Mouse (Mus musculus) adipocyte (in vitro differentiated cells): ENCODE results near the gene Anxa4.

Source experiments
- DNase-seq: peaks from one replicate; pipeline ENCODE4 v3.0.0-alpha.2; 2016; ENCODE audit warnings: low spot score

Gene Anxa4

DNA sequence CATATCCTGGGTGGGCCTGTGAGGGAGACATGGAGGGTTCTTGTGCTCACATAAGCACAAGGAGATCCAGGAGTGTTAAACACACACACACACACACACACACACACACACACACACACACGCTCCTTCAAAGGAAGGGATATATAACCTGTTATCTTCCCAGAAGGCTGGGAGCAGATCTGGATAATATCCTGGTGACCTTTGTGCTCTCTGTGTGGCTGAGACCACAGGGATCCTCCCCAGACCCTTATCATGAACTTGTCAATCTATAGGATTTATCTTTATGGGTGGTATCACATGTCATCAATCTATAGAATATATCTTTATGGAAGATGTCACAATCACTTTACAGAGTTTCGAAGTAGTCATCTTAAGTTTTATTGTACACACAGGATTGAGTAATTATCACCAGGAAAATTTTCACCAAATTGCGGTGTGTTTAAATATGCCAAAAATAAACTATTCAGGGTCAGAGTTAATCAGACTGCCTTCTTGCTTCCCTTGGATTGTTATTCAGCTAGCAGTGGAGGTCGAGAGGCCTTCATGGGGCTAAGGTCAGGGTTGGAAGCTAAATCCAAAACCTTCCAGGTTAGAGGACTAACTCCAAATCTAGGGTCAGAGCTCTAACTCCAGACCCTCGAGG, 40.4 kb downstream of the Anxa4 start:
- no peak for DNase-seq

DNA sequence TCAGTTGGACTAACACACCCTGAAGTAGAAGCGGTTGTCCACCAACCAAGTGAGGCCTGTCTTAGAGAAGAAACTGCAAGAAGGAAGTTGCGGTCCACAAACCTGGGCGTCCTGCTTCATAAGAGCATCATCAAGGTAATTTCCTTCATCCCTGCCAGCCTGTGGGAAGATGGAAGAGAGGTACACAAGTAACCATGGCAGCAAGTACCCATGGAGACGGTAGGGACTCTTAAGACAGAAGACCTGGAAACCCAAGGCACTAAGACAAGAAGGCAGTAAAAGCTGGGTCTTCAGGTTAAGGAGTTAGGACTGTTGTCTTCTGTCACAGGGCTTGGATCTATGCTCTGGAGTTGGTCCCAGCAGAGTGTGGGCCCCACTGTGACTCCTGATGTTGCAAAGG, 42.4 kb downstream of the Anxa4 start:
- no peak for DNase-seq

DNA sequence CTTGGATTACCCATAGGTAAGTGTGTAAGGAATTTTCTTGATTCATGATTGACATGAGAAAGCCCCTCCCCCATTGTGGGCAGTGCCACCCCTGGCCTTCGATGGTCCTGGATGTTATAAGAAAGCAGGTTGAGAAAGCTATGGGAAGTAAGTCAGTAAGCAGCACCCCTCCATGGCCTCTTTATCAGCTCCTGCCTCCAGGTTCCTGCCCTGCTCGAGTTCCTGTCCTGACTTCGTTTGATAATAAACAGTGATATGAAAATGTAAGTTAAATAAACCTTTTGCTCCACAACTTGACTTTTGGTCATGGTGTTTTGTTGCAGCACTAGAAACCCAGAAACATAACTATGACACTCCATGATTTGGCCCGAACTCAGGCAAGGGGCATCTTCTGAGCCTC, 43.6 kb downstream of the Anxa4 start:
- no peak for DNase-seq

DNA sequence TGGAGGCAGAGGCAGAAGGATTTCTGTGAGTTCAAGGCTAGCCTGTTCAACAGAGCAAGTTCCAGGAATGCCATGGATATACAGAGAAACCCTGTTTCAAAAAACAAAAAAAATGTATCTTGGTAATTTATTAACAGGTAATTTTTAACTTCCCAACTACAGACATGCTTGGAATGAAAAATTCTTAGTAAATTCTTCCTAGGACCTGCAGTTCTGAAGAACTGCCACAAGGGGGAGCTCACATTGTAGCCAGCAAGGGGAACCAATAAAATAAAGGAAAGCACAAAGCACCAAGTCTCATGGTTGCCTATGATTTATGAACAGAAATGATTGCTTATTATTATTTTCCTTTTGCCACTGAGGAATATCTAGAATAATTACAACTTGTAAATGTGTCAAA, 46.2 kb downstream of the Anxa4 start:
- peak; percentile 73 for DNase-seq

DNA sequence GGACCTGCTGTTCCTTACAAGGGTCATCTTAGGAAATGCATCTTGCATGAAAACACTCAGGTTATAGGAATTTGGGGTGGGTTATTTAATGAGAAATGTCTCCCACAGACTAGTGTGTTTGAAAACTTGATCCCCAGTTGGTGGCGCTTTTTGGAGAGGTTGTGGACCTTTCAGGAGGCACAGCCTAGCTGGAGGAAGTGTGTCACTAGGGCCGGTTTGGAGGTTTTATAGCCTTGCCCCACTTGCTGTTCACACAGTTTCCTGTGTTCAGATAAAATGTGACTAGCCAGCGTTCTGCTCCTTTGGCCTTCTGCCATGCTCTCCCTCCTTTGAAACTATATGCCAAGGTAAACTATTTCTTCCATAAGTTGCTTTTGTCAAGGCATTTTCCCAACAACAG, 52.7 kb downstream of the Anxa4 start:
- peak; percentile 50 for DNase-seq

DNA sequence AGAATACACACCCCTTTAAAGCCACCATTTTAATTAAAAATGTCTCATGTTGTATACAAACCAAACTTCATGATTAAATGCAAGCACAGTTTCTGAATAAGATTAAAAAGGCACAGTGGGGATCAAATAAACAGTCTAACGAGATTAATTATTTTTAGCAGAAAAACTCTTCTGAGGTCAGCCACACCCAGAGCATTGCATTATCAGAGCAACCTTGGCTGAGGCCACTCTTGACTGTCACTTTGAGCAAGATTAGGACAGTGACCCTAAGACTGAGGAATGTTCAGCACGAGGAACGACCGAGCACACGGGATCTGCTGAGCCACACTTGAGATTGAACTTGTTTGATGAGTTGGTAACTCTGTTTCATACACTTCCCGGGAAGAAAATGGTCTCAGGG, 56.6 kb downstream of the Anxa4 start:
- DNase-seq, result no peak

DNA sequence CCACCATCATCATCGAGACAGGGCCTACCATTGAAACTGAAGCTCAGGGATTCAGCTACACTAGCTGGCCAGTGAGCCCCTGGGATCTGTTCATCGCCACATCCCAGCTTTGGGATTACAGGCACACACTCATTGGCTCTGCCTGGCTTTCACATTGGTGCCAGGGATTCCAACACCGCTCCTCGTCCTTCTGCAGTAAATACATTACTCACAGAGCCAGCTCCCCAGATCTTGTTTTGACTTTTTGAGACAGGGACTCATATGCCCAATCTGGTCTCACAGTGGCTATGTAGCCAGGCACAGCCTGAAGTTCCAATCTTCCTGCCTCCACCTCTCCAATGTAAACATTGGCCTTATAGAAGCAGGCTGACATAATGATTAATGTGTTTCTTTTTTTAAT, 57.1 kb downstream of the Anxa4 start:
- no peak for DNase-seq

DNA sequence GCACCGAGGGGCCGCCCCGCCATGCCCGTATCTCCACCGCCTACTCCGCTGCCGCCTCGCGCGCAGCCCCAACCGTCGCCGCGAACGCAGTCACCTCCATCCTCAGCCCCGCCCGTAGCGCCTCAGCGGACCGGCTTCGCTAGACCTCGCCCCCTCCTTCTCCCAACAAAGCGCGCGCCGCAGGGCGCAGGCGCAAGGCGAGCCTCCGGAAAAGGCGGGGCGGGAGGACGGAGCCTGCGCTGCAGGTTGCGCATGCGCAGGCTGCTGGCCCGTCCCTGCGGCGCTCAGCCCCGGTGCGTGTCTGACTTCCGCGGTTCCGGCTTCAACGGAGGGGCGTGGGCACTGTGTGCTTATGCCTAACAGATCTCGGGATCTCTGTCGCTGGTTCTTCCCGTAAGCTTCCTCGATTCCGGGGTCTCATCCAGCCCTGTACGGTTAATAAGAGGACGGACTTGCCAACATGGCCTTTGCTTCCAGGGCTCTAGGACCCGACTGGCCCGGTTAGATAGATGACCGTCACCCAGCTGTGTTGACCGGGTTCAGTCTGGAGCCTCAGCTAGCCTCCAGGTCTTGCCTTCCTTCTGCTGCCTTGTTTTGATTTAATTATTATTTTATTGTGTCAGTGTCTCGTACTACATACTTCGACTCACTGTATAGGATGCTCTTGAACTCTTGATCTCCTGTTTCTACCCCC, 60.1 kb downstream of the Anxa4 start, which contains the start of gene Gmcl1:
Gmcl1 (minus strand) TSS at position 201 of the 694 bp plus-strand sequence.
- DNase-seq, result peak; percentile 98

DNA sequence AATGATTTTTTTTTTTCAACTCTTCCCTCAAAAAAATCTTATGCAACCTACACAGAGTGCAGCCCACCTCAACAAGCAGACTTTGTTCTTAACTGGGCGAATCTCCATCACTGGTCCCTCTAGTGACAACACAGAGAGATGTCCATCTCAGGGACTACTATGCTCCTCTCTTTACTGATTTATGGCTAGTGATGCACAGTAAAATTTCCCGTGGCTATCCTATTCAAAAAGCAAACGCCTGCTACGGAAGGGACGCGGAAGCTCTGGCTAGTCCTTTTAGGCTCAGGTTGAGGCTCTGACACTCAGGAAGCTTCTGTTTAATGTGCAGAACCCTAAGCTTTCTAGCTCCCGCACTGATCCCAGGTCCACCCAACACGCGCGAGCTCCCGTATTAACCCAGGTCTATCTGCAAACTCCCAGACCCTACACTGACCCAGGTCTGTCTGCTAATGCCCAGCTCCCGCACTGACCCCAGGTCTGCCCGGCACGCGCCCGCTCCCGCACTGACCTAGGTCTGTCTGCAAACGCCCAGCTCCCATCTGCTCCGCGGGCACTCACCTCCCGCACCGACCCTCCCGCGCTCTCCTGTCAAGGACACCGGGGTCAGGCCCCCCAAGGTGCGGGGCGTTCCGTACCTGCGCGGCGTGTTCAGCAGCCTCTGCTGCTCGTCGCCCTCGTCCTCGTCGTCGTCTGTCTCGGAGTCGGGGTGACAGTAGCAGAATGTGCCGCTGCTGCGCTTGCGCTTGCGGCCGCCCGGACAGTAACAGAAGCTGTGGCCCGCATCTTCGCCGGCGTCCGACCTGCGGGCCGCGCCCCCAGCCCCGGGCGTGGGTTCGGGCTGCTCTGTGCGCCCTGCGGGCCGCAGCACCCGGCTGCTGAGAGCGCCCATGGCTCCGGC, 60.9 kb downstream of the Anxa4 start:
- DNase-seq, result no peak

DNA sequence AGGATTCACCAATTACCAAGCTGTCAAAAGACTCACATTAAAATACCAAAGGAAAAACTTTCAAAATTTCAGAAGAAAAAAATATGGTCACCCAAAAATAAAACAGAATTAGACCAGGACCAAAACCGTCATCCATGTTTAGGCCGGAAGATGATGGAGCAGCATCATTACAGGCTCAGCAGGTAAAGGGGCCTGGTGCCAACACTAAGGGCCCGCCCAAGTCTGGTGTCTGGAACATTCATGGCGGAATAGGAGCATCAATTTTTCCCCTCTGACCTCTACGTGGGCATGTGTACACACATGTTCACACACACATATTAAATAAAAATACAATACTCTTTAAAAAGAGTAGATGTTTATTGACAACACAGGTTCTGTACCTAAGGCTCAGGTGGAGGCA, 64.7 kb downstream of the Anxa4 start:
- no peak for DNase-seq

DNA sequence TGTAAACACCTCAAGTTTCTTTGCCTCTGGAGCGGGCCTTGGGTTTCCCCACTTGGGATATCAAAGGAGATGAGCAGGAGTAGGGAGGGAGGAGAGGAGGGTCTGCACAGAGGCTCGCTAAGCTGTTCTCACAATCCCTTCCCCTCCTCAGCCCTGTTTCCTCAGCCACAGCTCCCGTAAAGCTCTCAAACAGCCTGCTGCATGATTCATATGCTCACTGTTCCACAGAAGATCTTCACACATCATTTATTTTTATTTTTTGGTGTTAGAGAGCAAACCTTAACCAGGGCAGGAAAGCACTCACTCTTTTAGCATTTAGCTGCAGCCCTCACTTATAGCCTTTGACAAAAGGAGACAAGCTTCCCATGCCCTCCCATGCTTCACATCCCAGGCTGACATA, 71.4 kb downstream of the Anxa4 start:
- no peak for DNase-seq

DNA sequence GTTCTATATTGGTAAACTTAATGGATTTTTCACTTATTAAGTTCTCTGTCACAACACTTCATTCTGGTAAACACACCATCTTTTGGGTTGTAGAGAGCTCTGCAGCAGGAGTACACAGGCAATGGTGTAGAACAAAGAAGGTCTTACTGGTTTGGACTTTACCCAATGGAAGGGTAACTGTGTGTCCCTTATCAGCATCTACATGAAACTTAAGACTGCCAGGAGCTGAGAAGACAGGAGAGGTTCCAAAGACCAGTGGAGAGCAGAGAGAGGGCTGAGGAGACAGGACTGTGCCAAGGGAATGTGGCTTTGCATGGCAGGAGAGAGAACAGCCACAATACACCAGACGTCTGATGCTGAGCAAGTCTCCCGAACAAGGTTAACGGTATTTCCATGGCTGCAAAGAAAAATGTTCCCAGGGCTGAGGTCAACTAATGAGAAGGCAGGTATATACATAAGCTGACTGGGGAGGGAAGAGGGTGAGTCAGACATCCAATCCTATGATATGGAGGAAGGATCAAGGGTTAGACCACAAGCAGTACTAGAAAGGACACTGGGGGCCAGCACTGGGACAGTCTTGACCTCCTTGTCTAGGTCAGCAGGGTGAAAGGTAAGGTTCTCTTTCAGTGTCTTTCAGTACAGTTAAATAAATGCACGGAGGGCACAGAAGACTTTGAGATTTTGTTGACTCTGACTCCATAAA, 85.2 kb downstream of the Anxa4 start:
- DNase-seq, result no peak

DNA sequence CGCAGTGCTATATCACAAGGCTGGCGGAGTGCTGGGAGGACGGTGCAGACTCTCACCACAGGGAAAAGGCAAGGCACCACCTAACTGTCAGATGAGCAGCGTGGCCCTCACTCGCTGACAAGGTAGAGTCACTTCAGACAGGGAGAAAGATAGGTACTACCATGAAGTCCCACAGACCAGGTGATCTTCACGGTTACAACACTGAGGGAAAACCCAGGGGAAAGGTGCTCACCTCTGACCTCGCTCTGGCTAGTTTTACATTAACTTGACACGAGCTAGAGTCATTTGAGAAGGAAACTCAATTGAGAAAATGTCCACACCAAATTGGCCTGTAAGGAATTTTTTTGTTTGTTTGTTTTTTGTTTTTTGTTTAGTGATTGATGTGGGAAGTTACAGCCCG, 90.8 kb downstream of the Anxa4 start:
- DNase-seq, result no peak

DNA sequence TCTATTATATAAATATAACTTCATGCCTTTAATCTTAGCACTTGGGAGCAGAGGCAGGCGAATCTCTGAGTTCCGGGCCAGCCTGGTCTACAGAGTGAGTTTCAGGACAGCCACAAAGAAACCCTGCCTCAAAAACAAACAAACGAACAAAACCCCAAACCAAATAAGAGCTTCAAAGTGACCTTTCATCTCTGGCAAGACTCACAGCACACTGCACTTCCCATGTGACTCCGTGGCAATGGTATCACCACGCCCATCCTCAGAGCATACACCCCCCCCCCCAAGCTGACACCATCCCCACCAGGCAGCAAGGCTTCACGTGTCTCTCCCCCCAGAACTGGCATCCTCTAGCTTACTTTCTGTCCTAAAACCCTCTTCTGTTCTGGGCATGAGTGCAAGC, 95.5 kb downstream of the Anxa4 start:
- no peak for DNase-seq

DNA sequence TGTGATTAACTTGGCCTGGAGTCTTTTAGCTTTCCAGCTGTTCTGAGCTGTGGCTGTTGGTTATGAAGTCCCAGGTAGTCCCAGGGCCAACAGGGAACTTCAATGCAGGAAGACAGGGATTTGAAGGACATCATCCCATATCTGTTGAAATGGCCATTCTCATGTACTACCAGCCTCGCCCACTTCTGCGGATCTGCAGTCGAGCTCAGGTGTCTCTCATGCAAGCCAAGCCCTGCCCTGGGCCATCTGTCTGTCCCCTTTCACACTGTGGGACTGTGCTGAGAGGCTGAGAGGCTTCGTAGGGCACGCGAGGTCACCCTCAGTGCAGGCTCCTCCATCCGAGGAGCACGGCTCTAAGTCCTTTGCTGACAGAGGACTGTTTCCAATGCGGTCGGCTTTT, 97.2 kb downstream of the Anxa4 start:
- no peak for DNase-seq

DNA sequence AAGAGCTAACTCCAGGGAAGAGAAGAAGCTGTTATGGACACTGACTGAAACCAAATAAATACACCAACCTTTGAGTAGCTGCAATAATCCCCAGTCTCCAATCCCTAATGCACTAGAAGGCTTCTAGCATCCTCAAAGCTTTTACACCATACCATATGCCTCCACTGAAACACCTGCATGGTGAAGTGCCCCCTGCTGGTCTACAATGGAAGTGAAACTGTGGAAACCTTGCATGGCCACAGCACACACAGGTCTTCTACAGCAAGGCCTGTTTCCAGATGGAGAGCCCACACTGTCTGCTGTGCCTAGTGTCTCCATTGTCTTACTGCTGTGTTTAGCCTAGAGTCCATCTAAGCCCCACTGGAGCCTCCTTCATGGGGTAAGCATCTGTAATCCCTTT, 98.9 kb downstream of the Anxa4 start:
- peak; percentile 64 for DNase-seq

DNA sequence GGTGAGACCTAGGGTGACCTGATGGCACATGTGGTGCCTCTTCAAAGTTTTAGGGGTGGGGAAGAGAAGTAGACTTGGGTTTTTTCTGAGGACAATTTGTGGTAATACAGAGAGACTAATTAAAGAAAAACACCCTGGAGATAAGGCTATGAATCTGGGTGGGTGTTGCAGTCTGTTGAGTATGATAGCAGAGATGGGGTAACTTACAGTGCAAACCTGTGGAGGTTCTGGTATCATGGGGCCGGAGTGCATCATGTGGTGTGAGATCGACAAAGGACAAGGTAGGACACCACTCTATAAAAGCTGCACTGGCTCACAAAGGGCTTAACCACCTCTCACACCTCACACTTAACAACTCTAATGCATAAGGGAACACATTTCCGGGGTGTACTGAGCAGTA, 103.7 kb downstream of the Anxa4 start:
- no peak for DNase-seq

DNA sequence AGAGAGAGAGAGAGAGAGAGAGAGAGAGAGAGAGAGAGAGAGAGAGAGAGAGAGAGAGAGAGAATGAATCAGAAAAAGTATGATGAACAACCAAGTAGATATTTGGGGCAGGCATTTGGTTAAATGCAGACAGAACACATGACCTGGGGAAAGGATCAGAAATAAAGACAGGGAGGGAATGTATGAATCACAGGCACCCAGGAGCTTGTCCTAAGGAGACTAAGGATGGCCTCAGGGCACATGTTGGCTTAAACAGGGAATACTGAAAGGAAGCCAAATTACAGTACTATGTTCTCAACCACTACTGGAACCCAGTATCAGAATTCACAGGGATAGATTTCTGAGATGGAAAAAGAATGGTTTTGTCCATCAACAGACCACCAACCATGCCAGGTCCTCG, 106.4 kb downstream of the Anxa4 start:
- DNase-seq, result no peak
